Mouse (Mus musculus): ENCODE results near the gene Wdfy3. TPM values are rescaled to one million over a fixed set of nuclear protein-coding genes. Genes with fewer than 3 reads are reported as not detected.

Wdfy3 gene
- polyA plus RNA-seq, 1 experiment from 2014 or later, result 26.3 TPM

GRCm38 (mm10) chr5:101819216-101819615 is 250.5 kb downstream of the Wdfy3 start:
- Histone ChIP-seq H3K4me2 (replicated peaks) (no peak overlapping the region), H3K4me3 (no peak overlapping the region), H3K9ac (replicated peaks) (no peak overlapping the region), H3K27ac (replicated peaks) (no peak overlapping the region), H3K4me1 (no peaks in the 10 kb centered on the region; the same call in 1 of the 2 replicates), H3K9me3 (no peaks in the 10 kb centered on the region), H3K36me3 (no peaks in the 10 kb centered on the region), H3K27me3 (no peaks in the 10 kb centered on the region)
- ATAC-seq (replicated peaks), result no peak
- WGBS, result 61% methylated on average over 10 of the region's 10 CpGs

GRCm38 (mm10) chr5:101816822-101817221 is 252.9 kb downstream of the Wdfy3 start:
- no peak for ATAC-seq (replicated peaks)
- 66% methylated on average over 7 of the region's 7 CpGs for WGBS

GRCm38 (mm10) chr5:101811296-101812169 is 258.2 kb downstream of the Wdfy3 start:
- no peak for ATAC-seq (replicated peaks)
- Histone ChIP-seq H3K4me1 (no peaks in the 10 kb centered on the region), H3K27me3 (no peaks in the 10 kb centered on the region), H3K36me3 (no peaks in the 10 kb centered on the region), H3K27ac (replicated peaks) (no peak overlapping the region), H3K4me2 (replicated peaks) (no peak overlapping the region), H3K9me3 (no peaks in the 10 kb centered on the region), H3K4me3 (no peak overlapping the region), H3K9ac (replicated peaks) (no peak overlapping the region)
- WGBS, result 92% methylated on average over 6 of the region's 6 CpGs

More at GRCm38 (mm10) chr5:101816822-101817221, 252.9 kb downstream of the Wdfy3 start:
- Histone ChIP-seq H3K27me3 (no peaks in the 10 kb centered on the region), H3K4me1 (no peaks in the 10 kb centered on the region; the same call in 1 of the 2 replicates), H3K4me2 (replicated peaks) (no peak overlapping the region), H3K9me3 (no peaks in the 10 kb centered on the region), H3K4me3 (no peak overlapping the region), H3K36me3 (no peaks in the 10 kb centered on the region), H3K9ac (replicated peaks) (no peak overlapping the region), H3K27ac (replicated peaks) (no peak overlapping the region)

- no peaks in the 10 kb centered on the region for H3K36me3 ChIP-seq
- WGBS, result 81% methylated on average over 9 of the region's 9 CpGs
- no peak overlapping the region for H3K4me2 ChIP-seq (replicated peaks)
- H3K4me3 ChIP-seq, result no peak overlapping the region
- no peak overlapping the region for H3K27ac ChIP-seq (replicated peaks)
- ATAC-seq (replicated peaks), result no peak
- no peaks in the 10 kb centered on the region for H3K9me3 ChIP-seq
- no peak overlapping the region for H3K9ac ChIP-seq (replicated peaks)
- no peaks in the 10 kb centered on the region for H3K4me1 ChIP-seq
- no peaks in the 10 kb centered on the region for H3K27me3 ChIP-seq
Measured at GRCm38 (mm10) chr5:101802358-101803022, 267.2 kb downstream of the Wdfy3 start.

- Histone ChIP-seq H3K4me2 (replicated peaks) (no peak overlapping the region), H3K4me1 (no peaks in the 10 kb centered on the region), H3K27me3 (no peaks in the 10 kb centered on the region), H3K27ac (replicated peaks) (no peak overlapping the region), H3K4me3 (no peak overlapping the region), H3K36me3 (no peaks in the 10 kb centered on the region), H3K9ac (replicated peaks) (no peak overlapping the region), H3K9me3 (no peaks in the 10 kb centered on the region)
- ATAC-seq (replicated peaks), result no peak
- WGBS, result 71% methylated on average over 2 of the region's 2 CpGs
Measured at GRCm38 (mm10) chr5:101801891-101802290, 267.8 kb downstream of the Wdfy3 start.

DNA sequence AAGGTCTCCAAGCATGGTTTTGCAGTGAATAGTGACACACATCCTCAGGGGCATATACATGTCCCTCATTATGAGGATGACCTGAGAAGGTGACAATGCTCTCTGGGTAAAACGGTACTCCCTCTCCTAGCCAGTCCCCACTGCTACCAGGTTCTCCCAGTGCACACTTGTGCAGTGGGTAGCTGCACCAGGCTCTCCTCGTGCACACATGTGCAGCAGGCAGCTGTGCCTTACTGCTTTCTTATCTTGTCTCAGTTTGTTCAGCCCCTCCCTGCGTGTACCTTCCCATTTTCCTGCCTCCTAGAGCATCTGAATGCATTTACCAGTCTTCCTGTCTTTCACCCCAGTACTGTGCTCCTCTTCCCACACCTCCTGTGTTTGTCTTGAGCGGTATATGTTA is 277.1 kb downstream of the Wdfy3 start:
- Histone ChIP-seq H3K9ac (replicated peaks) (no peak overlapping the region), H3K4me1 (no peaks in the 10 kb centered on the region), H3K36me3 (no peaks in the 10 kb centered on the region), H3K27ac (replicated peaks) (no peak overlapping the region), H3K9me3 (no peaks in the 10 kb centered on the region), H3K27me3 (no peaks in the 10 kb centered on the region), H3K4me2 (replicated peaks) (no peak overlapping the region), H3K4me3 (no peak overlapping the region)
- WGBS, result 81% methylated on average over 4 of the region's 4 CpGs
- no peak for ATAC-seq (replicated peaks)

DNA sequence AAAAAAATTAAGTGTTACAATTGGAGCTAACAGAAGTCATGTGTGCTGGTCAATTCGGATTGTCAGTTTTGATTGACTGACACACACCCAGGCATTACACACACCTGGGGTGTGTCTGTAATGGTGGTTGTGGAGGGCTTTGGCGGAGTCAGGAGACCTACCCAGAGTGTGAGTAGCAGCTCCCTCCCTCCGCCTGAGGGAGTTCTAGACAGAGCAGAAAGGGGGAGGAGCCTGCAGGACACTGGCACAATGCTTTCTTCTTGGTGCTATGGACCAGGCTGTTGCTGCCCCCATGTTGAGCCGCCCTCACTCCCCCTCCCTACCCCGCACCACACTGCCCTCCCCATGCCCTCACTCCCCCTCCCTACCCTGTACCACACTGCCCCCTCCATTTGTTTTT is 279.2 kb downstream of the Wdfy3 start:
- no peaks in the 10 kb centered on the region for H3K36me3 ChIP-seq
- H3K27me3 ChIP-seq, result no peaks in the 10 kb centered on the region
- H3K4me3 ChIP-seq, result no peak overlapping the region
- ATAC-seq (replicated peaks), result no peak
- H3K27ac ChIP-seq (replicated peaks), result no peak overlapping the region
- no peaks in the 10 kb centered on the region for H3K4me1 ChIP-seq
- no peak overlapping the region for H3K9ac ChIP-seq (replicated peaks)
- no peak overlapping the region for H3K4me2 ChIP-seq (replicated peaks)
- 51% methylated on average over 5 of the region's 5 CpGs for WGBS
- H3K9me3 ChIP-seq, result no peaks in the 10 kb centered on the region

DNA sequence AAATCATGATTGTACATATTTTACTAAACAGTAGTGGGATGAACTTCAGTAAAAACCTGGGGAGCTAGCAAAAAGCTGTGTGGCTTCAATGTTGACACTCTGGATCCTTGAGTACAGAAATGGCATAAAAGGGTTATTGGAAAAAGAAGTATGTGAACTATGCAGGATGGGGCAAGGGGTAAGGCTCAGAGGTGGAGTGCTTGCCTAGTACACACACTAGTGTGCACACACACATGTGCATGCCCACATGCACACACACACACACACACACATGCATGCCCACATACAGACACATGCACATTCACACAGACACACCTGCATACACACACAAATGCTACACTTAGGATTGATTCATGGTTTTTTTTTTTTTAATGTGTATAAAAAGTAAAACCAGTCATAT is 280.0 kb downstream of the Wdfy3 start:
- Histone ChIP-seq H3K4me2 (replicated peaks) (no peak overlapping the region), H3K4me3 (no peak overlapping the region), H3K9me3 (no peaks in the 10 kb centered on the region), H3K4me1 (no peaks in the 10 kb centered on the region), H3K9ac (replicated peaks) (no peak overlapping the region), H3K27me3 (no peaks in the 10 kb centered on the region), H3K27ac (replicated peaks) (no peak overlapping the region), H3K36me3 (no peaks in the 10 kb centered on the region)
- no peak for ATAC-seq (replicated peaks)

DNA sequence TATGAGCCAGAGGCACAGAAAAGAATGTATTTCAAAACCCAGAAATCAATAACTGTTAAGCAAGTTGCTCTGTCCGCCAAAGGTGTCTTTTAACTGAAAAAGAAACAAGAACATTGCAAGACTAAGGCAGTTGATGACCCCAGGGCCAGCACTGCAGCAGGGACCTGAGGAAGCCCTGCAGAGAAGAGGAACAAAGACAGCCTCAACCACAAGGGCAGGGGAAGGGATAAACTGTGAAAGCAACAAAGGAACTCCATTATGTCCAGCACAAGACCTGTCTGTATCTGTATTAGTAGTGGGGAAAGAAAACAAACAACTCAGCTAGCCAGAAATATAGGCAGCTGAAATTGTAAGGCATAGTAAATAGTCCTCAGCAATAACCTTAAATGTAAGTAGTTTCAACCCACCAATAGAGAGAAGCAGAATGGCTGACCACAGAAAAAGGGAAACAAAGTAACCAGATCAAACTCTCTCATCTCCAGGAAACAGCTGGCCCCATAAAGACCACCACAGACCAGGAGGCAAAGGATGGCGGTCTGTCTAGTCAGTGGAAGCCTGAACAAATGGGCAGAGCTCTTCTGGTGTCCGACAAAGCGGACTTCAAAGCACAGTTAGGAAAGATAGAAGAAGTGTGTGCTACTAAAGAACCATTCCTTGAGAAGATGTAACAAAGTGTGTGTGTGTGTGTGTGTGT is 283.7 kb downstream of the Wdfy3 start:
- Histone ChIP-seq H3K27ac (replicated peaks) (no peak overlapping the region), H3K9me3 (no peaks in the 10 kb centered on the region), H3K4me3 (no peak overlapping the region), H3K9ac (replicated peaks) (no peak overlapping the region), H3K36me3 (no peaks in the 10 kb centered on the region), H3K4me1 (no peaks in the 10 kb centered on the region), H3K27me3 (no peaks in the 10 kb centered on the region), H3K4me2 (replicated peaks) (no peak overlapping the region)
- 56% methylated on average over 4 of the region's 4 CpGs for WGBS
- ATAC-seq (replicated peaks), result no peak

DNA sequence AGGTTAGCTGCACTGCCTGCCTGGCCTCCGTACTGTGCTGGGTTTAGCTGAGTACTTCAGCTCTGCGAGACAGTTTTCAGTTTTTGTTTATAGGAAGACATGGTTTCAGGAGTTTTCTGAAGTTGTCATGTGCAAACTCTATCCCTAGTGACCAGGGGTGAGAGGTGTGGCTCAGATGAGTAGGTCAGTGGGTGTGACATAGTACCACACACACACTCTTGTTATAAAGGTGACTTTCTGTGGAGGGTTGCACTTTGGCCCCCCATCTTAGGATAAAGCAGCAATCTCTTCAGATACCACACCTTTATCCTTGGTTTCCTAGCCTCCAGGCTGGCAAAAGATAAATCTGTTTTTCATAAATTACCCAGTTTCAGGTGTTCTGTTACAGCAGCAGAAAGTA is 284.9 kb downstream of the Wdfy3 start:
- ATAC-seq (replicated peaks), result no peak
- H3K4me3 ChIP-seq, result no peak overlapping the region
- H3K27me3 ChIP-seq, result no peaks in the 10 kb centered on the region
- H3K4me1 ChIP-seq, result no peaks in the 10 kb centered on the region
- no peaks in the 10 kb centered on the region for H3K9me3 ChIP-seq
- H3K4me2 ChIP-seq (replicated peaks), result no peak overlapping the region
- H3K36me3 ChIP-seq, result no peaks in the 10 kb centered on the region
- no peak overlapping the region for H3K9ac ChIP-seq (replicated peaks)
- H3K27ac ChIP-seq (replicated peaks), result no peak overlapping the region
- 90% methylated on average over 2 of the region's 2 CpGs for WGBS

DNA sequence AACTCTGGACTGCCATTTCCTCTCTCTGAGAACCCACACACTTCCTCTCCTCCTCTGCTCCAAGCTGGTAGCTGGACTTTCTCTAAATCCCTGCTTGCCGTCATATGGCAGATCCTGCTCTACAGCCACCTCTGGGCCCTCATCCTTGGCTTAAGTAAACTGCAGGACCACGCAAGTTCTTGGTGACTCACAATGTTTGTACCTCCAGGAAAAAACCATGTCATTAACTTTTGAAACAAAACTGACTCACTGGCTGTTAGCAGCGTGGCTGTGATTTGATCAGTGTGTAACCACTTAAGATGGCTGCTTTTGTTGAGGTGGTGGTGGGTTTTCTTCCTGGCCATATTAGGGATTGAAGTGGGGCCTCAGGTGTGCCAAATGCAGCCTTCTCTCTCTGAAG is 285.4 kb downstream of the Wdfy3 start:
- Histone ChIP-seq H3K36me3 (no peaks in the 10 kb centered on the region), H3K9me3 (no peaks in the 10 kb centered on the region), H3K4me1 (no peaks in the 10 kb centered on the region), H3K27ac (replicated peaks) (no peak overlapping the region), H3K27me3 (no peaks in the 10 kb centered on the region), H3K9ac (replicated peaks) (no peak overlapping the region), H3K4me2 (replicated peaks) (no peak overlapping the region), H3K4me3 (no peak overlapping the region)
- 80% methylated on average over 3 of the region's 3 CpGs for WGBS
- ATAC-seq (replicated peaks), result no peak

Measured in forebrain, embryonic 15.5 days (tissue).